Mouse (Mus musculus): ENCODE data around the gene Ntrk1.

GRCm38 (mm10) chr3:87761408-87762375 lies 33.3 kb downstream of the Ntrk1 start:
- TF ChIP-seq CTCF (IDR thresholded peaks at IDR 0.05; ENCODE audit: control insufficient read depth, insufficient read depth, low read length) (no peak), POLR2A (IDR thresholded peaks at IDR 0.05; ENCODE audit: borderline replicate concordance, control insufficient read depth, low read depth, low read length) (no peak)

All from bone marrow, adult 2 months (tissue).